Mouse (Mus musculus): Measurements from ENCODE around the gene Trmt10b. TPM values are rescaled to one million over a fixed set of nuclear protein-coding genes. Genes with fewer than 3 reads are reported as not detected.
A peak's percentile ranks its signal among the peaks of the same experiment; 100 is the strongest.

Gene Trmt10b
- polyA plus RNA-seq, 1 experiment from 2014 or later: 25.5 TPM

DNA sequence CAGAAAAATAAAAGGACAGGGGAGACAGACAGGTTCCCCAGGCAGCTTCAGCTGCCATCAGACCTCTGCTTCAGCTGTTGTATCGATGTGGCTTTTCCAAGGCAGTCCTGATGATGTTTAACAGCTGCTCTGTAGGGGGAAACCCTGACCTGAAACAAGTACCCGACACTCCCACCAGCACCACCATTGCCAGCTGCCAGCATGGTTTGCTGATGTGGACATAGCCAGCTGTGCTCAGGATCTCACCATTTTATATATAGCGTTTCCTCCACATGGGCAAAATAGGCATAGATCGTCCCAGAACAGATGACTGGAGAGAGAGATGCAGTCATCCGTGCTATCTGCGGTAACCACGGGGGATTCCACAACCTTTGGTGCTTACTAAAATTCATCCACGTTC lies 21.2 kb upstream of the Trmt10b start:
- Histone ChIP-seq H3K9me3 (replicated peaks; ENCODE audit: control insufficient read depth, low read length, poor library complexity, severe bottlenecking) (no peaks in the 10 kb centered on the region), H3K4me2 (ENCODE audit: low read length) (no peak overlapping the region), H3K36me3 (ENCODE audit: control insufficient read depth, insufficient read depth, low read length) (no peaks in the 10 kb centered on the region), H3K27ac (ENCODE audit: low read length) (no peak overlapping the region), H3K4me1 (ENCODE audit: control insufficient read depth, insufficient read depth, low read length) (no peaks in the 10 kb centered on the region), H3K9ac (ENCODE audit: low read depth, low read length) (no peak overlapping the region), H3K27me3 (ENCODE audit: control insufficient read depth, insufficient read depth, low read depth, low read length) (no peaks in the 10 kb centered on the region), H3K4me3 (ENCODE audit: low read depth, low read length) (no peak overlapping the region)
- ATAC-seq: no peak
- 86% methylated on average over 8 of the region's 8 CpGs for WGBS

DNA sequence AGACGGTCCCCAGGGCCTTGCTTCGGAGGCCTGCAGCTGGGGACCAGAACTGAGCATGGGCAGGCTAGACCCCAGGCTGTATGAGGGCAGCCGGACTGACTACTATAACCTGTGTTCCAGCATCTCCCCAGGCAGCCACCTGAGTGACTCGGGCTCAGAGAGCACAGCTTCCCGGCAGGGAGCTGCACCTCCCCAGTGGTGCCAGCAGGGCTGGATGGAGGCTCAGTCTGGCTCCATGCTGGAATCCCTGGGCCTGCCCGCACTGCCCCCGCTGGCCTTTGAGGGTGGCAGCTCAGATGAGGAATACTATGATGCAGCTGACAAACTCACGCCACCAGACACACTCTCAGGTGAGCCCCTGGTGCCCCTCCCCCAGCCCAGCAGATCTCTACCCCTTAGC lies 17.6 kb upstream of the Trmt10b start:
- H3K9me3 ChIP-seq (replicated peaks; ENCODE audit: control insufficient read depth, low read length, poor library complexity, severe bottlenecking): no peaks in the 10 kb centered on the region
- H3K27ac ChIP-seq (ENCODE audit: low read length): no peak overlapping the region
- H3K4me3 ChIP-seq (ENCODE audit: low read depth, low read length): no peak overlapping the region
- H3K27me3 ChIP-seq (ENCODE audit: control insufficient read depth, insufficient read depth, low read depth, low read length): no peaks in the 10 kb centered on the region
- H3K36me3 ChIP-seq (ENCODE audit: control insufficient read depth, insufficient read depth, low read length): no peaks in the 10 kb centered on the region
- H3K4me1 ChIP-seq (ENCODE audit: control insufficient read depth, insufficient read depth, low read length): no peaks in the 10 kb centered on the region
- ATAC-seq: peak; percentile 28; the same call in 1 of the 2 replicates
- H3K9ac ChIP-seq (ENCODE audit: low read depth, low read length): no peak overlapping the region
- H3K4me2 ChIP-seq (ENCODE audit: low read length): no peak overlapping the region
- 63% methylated on average over 8 of the region's 8 CpGs for WGBS

DNA sequence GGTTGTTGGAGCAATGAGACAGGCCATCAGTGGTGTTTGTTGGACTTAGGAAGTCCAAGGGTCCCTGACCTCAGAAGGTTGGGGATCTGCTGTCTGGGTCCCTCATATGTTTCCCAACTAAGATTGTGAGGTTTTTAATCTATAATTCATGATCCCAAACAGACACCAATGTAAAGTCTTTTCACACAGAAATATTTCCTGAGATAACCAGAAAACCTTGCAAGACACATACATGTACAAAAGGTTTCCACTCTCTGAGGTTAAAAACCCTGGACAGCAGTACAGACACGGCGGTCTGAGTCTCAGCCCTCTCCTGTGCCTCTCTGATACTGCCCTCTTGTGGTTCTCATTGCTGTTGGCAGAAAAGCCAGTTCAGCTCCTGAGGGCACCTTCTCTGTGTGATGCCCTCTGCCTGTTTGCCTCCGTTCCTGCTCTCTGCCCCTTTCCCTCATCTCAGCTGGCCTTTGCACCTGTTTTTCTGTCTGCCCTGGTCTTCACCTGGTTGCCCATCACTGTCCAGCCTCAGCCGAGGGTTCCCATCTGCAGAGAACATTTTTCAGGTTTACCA lies 16.9 kb upstream of the Trmt10b start:
- H3K27ac ChIP-seq (ENCODE audit: low read length): no peak overlapping the region
- H3K4me3 ChIP-seq (ENCODE audit: low read depth, low read length): no peak overlapping the region
- no peak overlapping the region for H3K4me2 ChIP-seq (ENCODE audit: low read length)
- H3K36me3 ChIP-seq (ENCODE audit: control insufficient read depth, insufficient read depth, low read length): no peaks in the 10 kb centered on the region
- no peaks in the 10 kb centered on the region for H3K4me1 ChIP-seq (ENCODE audit: control insufficient read depth, insufficient read depth, low read length)
- peak; percentile 75 for ATAC-seq
- H3K9me3 ChIP-seq (replicated peaks; ENCODE audit: control insufficient read depth, low read length, poor library complexity, severe bottlenecking): no peaks in the 10 kb centered on the region
- H3K27me3 ChIP-seq (ENCODE audit: control insufficient read depth, insufficient read depth, low read depth, low read length): no peaks in the 10 kb centered on the region
- 12% methylated on average over 4 of the region's 4 CpGs for WGBS
- H3K9ac ChIP-seq (ENCODE audit: low read depth, low read length): no peak overlapping the region

DNA sequence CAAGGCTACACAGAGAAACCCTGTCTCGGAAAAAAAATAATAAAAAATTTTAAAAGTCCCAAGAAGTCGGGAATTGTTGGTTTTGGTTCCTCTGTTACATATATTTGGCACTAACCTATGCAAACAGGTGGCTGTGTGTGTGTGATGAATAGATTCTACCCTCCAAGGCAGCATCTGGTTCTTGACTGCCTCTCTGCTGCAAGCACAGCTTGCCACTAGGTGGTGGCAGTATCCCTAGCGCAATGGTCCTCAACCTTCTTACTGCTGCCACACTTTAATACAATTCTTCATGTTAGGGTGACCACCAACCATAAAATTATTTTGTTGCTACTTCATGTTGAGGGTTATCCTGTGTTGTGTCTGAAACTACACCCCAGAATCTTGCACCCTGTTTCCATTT lies 10.6 kb upstream of the Trmt10b start:
- Histone ChIP-seq H3K9ac (ENCODE audit: low read depth, low read length) (no peak overlapping the region), H3K27me3 (ENCODE audit: control insufficient read depth, insufficient read depth, low read depth, low read length) (no peaks in the 10 kb centered on the region), H3K4me3 (ENCODE audit: low read depth, low read length) (no peak overlapping the region), H3K4me1 (ENCODE audit: control insufficient read depth, insufficient read depth, low read length) (no peaks in the 10 kb centered on the region), H3K36me3 (ENCODE audit: control insufficient read depth, insufficient read depth, low read length) (no peaks in the 10 kb centered on the region), H3K4me2 (ENCODE audit: low read length) (no peak overlapping the region), H3K27ac (ENCODE audit: low read length) (no peak overlapping the region), H3K9me3 (replicated peaks; ENCODE audit: control insufficient read depth, low read length, poor library complexity, severe bottlenecking) (no peaks in the 10 kb centered on the region)
- WGBS: 54% methylated on average over 3 of the region's 3 CpGs
- ATAC-seq: no peak

DNA sequence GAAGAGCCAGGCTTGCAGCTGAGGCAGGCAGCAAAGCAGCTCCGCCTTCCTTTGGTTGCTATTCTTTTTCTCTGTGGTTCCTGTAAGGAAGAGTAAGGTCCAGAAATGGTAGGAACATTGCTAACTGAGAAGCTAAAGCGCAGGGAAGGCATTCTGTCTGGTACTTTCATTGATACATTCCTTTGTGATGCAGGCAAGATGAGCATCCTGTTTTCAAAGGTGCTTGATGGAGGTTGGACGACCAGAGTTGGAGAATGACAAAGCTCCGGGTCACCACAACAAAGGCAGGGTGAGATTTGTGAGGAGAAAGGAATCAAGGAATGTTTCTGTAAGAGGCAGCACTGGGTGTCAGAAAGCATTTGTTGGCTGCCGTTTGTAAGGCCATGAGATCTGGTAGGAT lies 9.0 kb upstream of the Trmt10b start:
- Histone ChIP-seq H3K4me1 (ENCODE audit: control insufficient read depth, insufficient read depth, low read length) (no peaks in the 10 kb centered on the region), H3K27ac (ENCODE audit: low read length) (no peak overlapping the region), H3K9me3 (replicated peaks; ENCODE audit: control insufficient read depth, low read length, poor library complexity, severe bottlenecking) (no peaks in the 10 kb centered on the region), H3K4me2 (ENCODE audit: low read length) (no peak overlapping the region), H3K27me3 (ENCODE audit: control insufficient read depth, insufficient read depth, low read depth, low read length) (no peaks in the 10 kb centered on the region), H3K36me3 (ENCODE audit: control insufficient read depth, insufficient read depth, low read length) (no peaks in the 10 kb centered on the region), H3K9ac (ENCODE audit: low read depth, low read length) (no peak overlapping the region), H3K4me3 (ENCODE audit: low read depth, low read length) (no peak overlapping the region)
- no peak for ATAC-seq
- WGBS: 76% methylated on average over 5 of the region's 5 CpGs

DNA sequence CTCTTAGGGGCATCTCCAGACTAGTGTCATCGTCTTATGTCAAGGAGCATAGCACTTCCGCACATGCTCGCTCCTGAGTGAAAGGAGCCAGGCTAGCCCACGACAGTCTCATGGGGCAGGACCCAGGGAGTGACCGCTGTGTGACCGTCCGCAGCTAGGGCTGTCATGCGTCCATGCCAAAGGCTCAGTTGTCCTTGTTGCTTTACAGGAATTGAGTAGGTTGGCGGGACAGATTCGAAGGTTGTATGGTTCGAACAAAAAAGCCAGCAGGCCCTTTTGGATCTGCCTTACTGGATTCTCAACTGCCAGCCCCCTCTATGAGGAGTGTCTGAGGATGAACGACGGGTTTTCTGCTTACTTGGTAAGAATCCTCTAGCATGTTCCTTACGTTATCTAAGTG lies 8.6 kb downstream of the Trmt10b start:
- Histone ChIP-seq H3K27me3 (ENCODE audit: control insufficient read depth, insufficient read depth, low read depth, low read length) (no peaks in the 10 kb centered on the region), H3K27ac (ENCODE audit: low read length) (no peak overlapping the region), H3K9me3 (replicated peaks; ENCODE audit: control insufficient read depth, low read length, poor library complexity, severe bottlenecking) (no peaks in the 10 kb centered on the region), H3K9ac (ENCODE audit: low read depth, low read length) (no peak overlapping the region), H3K4me1 (ENCODE audit: control insufficient read depth, insufficient read depth, low read length) (no peaks in the 10 kb centered on the region), H3K4me3 (ENCODE audit: low read depth, low read length) (no peak overlapping the region), H3K36me3 (ENCODE audit: control insufficient read depth, insufficient read depth, low read length) (peaks cover 62% of the 10 kb centered on the region), H3K4me2 (ENCODE audit: low read length) (no peak overlapping the region)
- 97% methylated on average over 14 of the region's 14 CpGs for WGBS
- no peak for ATAC-seq

DNA sequence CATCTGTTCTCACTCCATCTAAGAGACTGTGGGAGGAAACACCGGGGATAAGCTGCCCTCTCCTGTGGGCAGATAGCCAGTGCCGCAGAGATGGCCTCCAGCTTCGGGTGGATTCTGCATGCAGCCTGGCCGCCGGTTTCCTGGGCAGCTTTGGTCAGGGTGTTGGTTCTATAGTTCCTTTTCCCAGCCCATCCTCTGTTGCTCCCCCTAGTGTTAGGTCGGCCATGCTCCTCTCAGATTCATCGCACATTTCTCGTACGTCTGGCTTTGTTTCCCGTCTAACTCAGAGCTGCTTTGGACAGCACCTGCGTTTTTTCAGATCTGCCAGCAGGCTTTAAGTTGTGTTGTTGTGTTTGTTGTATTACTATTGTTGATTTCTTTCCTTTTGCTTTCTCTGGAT lies 11.1 kb downstream of the Trmt10b start:
- H3K9me3 ChIP-seq (replicated peaks; ENCODE audit: control insufficient read depth, low read length, poor library complexity, severe bottlenecking): no peaks in the 10 kb centered on the region
- no peaks in the 10 kb centered on the region for H3K4me1 ChIP-seq (ENCODE audit: control insufficient read depth, insufficient read depth, low read length)
- no peak overlapping the region for H3K4me3 ChIP-seq (ENCODE audit: low read depth, low read length)
- 31% methylated on average over 11 of the region's 11 CpGs for WGBS
- no peak overlapping the region for H3K4me2 ChIP-seq (ENCODE audit: low read length)
- no peak overlapping the region for H3K9ac ChIP-seq (ENCODE audit: low read depth, low read length)
- ATAC-seq: no peak
- H3K27me3 ChIP-seq (ENCODE audit: control insufficient read depth, insufficient read depth, low read depth, low read length): no peaks in the 10 kb centered on the region
- H3K27ac ChIP-seq (ENCODE audit: low read length): no peak overlapping the region
- H3K36me3 ChIP-seq (ENCODE audit: control insufficient read depth, insufficient read depth, low read length): peaks cover 43% of the 10 kb centered on the region

DNA sequence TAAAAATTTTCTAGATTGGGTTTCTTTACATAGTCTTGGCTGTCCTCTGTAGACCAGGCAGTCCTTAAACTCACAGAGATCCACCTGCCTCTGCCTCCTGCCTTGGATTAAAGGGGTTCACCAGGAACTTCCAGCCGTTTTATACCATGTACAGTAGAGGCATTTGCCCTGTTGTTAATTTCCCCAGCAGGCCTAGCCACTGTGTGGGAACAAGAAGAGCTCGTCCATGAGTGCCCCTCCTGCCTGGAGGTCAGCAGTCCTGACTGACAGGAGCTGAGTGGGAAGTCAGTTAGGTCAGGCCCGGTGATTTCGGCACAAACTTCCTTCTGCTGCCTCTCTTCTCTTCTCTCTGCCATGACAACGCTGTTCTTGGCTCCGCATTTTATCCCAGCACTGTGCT lies 11.7 kb downstream of the Trmt10b start:
- 95% methylated on average over 6 of the region's 6 CpGs for WGBS

DNA sequence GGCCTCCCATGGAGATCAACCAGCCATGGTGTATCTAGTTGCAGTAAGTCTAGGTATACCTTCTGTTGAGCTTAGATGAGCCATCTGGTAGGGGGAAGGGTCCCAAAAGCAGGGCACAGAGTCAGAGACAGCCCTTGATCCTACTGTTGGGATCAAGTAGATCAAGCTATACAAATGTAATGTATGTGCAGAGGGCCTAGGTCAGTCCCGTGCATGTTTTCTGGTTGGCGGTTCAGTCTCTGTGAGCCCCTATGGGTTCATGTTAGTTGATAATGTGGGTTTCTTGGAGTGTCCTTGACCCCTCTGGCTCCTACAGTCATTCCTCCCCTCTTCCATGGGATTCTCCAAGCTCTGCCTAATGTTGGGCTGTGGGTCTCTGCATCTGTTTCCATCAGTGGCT lies 14.1 kb downstream of the Trmt10b start:
- Histone ChIP-seq H3K9me3 (replicated peaks; ENCODE audit: control insufficient read depth, low read length, poor library complexity, severe bottlenecking) (no peaks in the 10 kb centered on the region), H3K4me1 (ENCODE audit: control insufficient read depth, insufficient read depth, low read length) (no peaks in the 10 kb centered on the region), H3K9ac (ENCODE audit: low read depth, low read length) (no peak overlapping the region), H3K27me3 (ENCODE audit: control insufficient read depth, insufficient read depth, low read depth, low read length) (no peaks in the 10 kb centered on the region), H3K27ac (ENCODE audit: low read length) (no peak overlapping the region), H3K36me3 (ENCODE audit: control insufficient read depth, insufficient read depth, low read length) (peaks cover 30% of the 10 kb centered on the region), H3K4me3 (ENCODE audit: low read depth, low read length) (no peak overlapping the region), H3K4me2 (ENCODE audit: low read length) (no peak overlapping the region)
- ATAC-seq: no peak
- WGBS: 100% methylated on average over 2 of the region's 2 CpGs

More for the DNA sequence above, 11.7 kb downstream of the Trmt10b start:
- Histone ChIP-seq H3K4me3 (ENCODE audit: low read depth, low read length) (no peak overlapping the region), H3K9ac (ENCODE audit: low read depth, low read length) (no peak overlapping the region), H3K9me3 (replicated peaks; ENCODE audit: control insufficient read depth, low read length, poor library complexity, severe bottlenecking) (no peaks in the 10 kb centered on the region), H3K27ac (ENCODE audit: low read length) (no peak overlapping the region), H3K4me1 (ENCODE audit: control insufficient read depth, insufficient read depth, low read length) (no peaks in the 10 kb centered on the region), H3K27me3 (ENCODE audit: control insufficient read depth, insufficient read depth, low read depth, low read length) (no peaks in the 10 kb centered on the region), H3K36me3 (ENCODE audit: control insufficient read depth, insufficient read depth, low read length) (peaks cover 41% of the 10 kb centered on the region), H3K4me2 (ENCODE audit: low read length) (no peak overlapping the region)
- no peak for ATAC-seq

All from midbrain, embryonic 16.5 days (tissue).